Mouse (Mus musculus) embryonic fibroblast, embryonic 13.5 days (primary cell): ENCODE results near the gene Bves.

ENCODE experiments used
- CTCF ChIP-seq: IDR thresholded peaks from 2 replicates; pipeline ENCODE4 v1.5.1; 2011; ENCODE audit warnings: mild to moderate bottlenecking, control low read depth, low read length, moderate library complexity, borderline replicate concordance; ENCODE audit not compliant: insufficient read depth
- POLR2A ChIP-seq: IDR thresholded peaks from 2 replicates; pipeline ENCODE4 v1.6.1; 2011; ENCODE audit warnings: low read depth, mild to moderate bottlenecking, control low read depth, low read length, moderate library complexity

- no peak for TF ChIP-seq CTCF
- no peak for TF ChIP-seq POLR2A
Measured at GRCm38 (mm10) chr10:45399702-45400243, 64.2 kb downstream of the Bves start.
